Mouse (Mus musculus) fibroblast of lung, adult 2 months (primary cell): ENCODE measurements around the gene Olfr763.
"Not testable (repeated sequence)": the region's sequence is repeated elsewhere in the genome, so short reads cannot be mapped to it uniquely, and the experiment has no call there.

ENCODE experiments used
- DNase-seq: peaks from one replicate; pipeline ENCODE4 v3.0.0-alpha.2; 2011; ENCODE audit warnings: low read depth

Olfr763 gene

GRCm38 (mm10) chr10:129010288-129010841 is at the start of gene Olfr763:
Gene Olfr763 (plus strand): TSS chr10:129010791.
- no peak for DNase-seq

GRCm38 (mm10) chr10:128964961-128965360 is 45.6 kb upstream of the Olfr763 start:
- DNase-seq = no peak

- no peak for DNase-seq
These were observed 44.7 kb upstream of the Olfr763 start for GRCm38 (mm10) chr10:128965871-128966270.

GRCm38 (mm10) chr10:128968341-128968749 is 42.2 kb upstream of the Olfr763 start:
- DNase-seq = peak; percentile 59

GRCm38 (mm10) chr10:128970740-128971250 is 39.8 kb upstream of the Olfr763 start:
- no peak for DNase-seq

- DNase-seq = no peak
These were observed 37.8 kb upstream of the Olfr763 start for GRCm38 (mm10) chr10:128972841-128973240.

GRCm38 (mm10) chr10:128976395-128976794 is 34.2 kb upstream of the Olfr763 start:
- DNase-seq = no peak

GRCm38 (mm10) chr10:128977522-128978114 is 33.0 kb upstream of the Olfr763 start:
- DNase-seq = no peak

- no peak for DNase-seq
These were observed 29.8 kb upstream of the Olfr763 start for GRCm38 (mm10) chr10:128980644-128981365.

- DNase-seq = not testable (repeated sequence)
These were observed 21.5 kb upstream of the Olfr763 start, which contains the start of gene Olfr9 for GRCm38 (mm10) chr10:128989131-128989530. Gene Olfr9 (plus strand): TSS chr10:128989431.

- not testable (repeated sequence) for DNase-seq
These were observed 20.3 kb upstream of the Olfr763 start for GRCm38 (mm10) chr10:128990129-128990850.

GRCm38 (mm10) chr10:128990994-128991393 is 19.6 kb upstream of the Olfr763 start:
- no peak for DNase-seq

GRCm38 (mm10) chr10:128995796-128996195 is 14.8 kb upstream of the Olfr763 start:
- no peak for DNase-seq

GRCm38 (mm10) chr10:128996523-128997040 is 14.0 kb upstream of the Olfr763 start:
- DNase-seq = no peak

- peak; percentile 44 for DNase-seq
These were observed 6.3 kb upstream of the Olfr763 start for GRCm38 (mm10) chr10:129004032-129004920.

GRCm38 (mm10) chr10:129011511-129011910 is 920 bp downstream of the Olfr763 start:
- not testable (repeated sequence) for DNase-seq

- no peak for DNase-seq
These were observed 3.9 kb downstream of the Olfr763 start for GRCm38 (mm10) chr10:129014477-129014876.

- no peak for DNase-seq
These were observed 12.7 kb downstream of the Olfr763 start for GRCm38 (mm10) chr10:129023319-129023718.

GRCm38 (mm10) chr10:129026018-129026662 is 15.5 kb downstream of the Olfr763 start:
- peak; percentile 10 for DNase-seq

GRCm38 (mm10) chr10:129028343-129028742 is 17.8 kb downstream of the Olfr763 start:
- DNase-seq = no peak
